Mouse (Mus musculus): ENCODE results near the gene Kcnip1. TPM values are rescaled to one million over a fixed set of nuclear protein-coding genes. Genes with fewer than 3 reads are reported as not detected.
A peak's percentile ranks its signal among the peaks of the same experiment; 100 is the strongest.

Gene Kcnip1
- not detected in 2 replicates for total RNA-seq (2014; rRNA removed)
- not detected in 2 replicates for polyA plus RNA-seq (2012; rRNA removed)

GRCm38 (mm10) chr11:33992938-33993337 lies at the start of gene Kcnip1:
TSS of gene Kcnip1 (minus strand) at chr11:33993152.
- Histone ChIP-seq H3K27me3 (ENCODE audit: control insufficient read depth, insufficient read depth, low read length) (no peaks in the 10 kb centered on the region), H3K9ac (ENCODE audit: low read depth, low read length) (no peak within 1 kb of the TSS), H3K4me3 (ENCODE audit: insufficient read depth, low read depth, low read length) (no peak within 1 kb of the TSS), H3K79me2 (ENCODE audit: control insufficient read depth, insufficient read depth, low read length) (no peaks in the 10 kb centered on the region), H3K27ac (replicated peaks; ENCODE audit: insufficient read depth, low read depth, low read length) (no peak within 1 kb of the TSS), H3K4me1 (ENCODE audit: control insufficient read depth, insufficient read depth, low read length) (no peaks in the 10 kb centered on the region), H3K36me3 (ENCODE audit: control insufficient read depth, insufficient read depth, low read length) (no peaks in the 10 kb centered on the region)
- no peak for DNase-seq (ENCODE audit: extremely low read depth, low read depth, low spot score)
- TF ChIP-seq POLR2A (IDR thresholded peaks at IDR 0.05; ENCODE audit: extremely low read depth, insufficient read depth, low read length) (no peak), CTCF (IDR thresholded peaks at IDR 0.05; ENCODE audit: low read depth, low read length) (no peak)
- 22% methylated on average over 12 of the region's 12 CpGs for WGBS

- TF ChIP-seq CTCF (IDR thresholded peaks at IDR 0.05; ENCODE audit: low read depth, low read length): no peak
- no peak for TF ChIP-seq POLR2A (IDR thresholded peaks at IDR 0.05; ENCODE audit: extremely low read depth, insufficient read depth, low read length)
- Histone ChIP-seq H3K4me1 (ENCODE audit: control insufficient read depth, insufficient read depth, low read length) (no peaks in the 10 kb centered on the region), H3K36me3 (ENCODE audit: control insufficient read depth, insufficient read depth, low read length) (no peaks in the 10 kb centered on the region), H3K27ac (replicated peaks; ENCODE audit: insufficient read depth, low read depth, low read length) (no peak overlapping the region), H3K9ac (ENCODE audit: low read depth, low read length) (no peak overlapping the region), H3K4me3 (ENCODE audit: insufficient read depth, low read depth, low read length) (no peak overlapping the region), H3K27me3 (ENCODE audit: control insufficient read depth, insufficient read depth, low read length) (no peaks in the 10 kb centered on the region), H3K79me2 (ENCODE audit: control insufficient read depth, insufficient read depth, low read length) (no peaks in the 10 kb centered on the region)
- WGBS: 79% methylated on average over 5 of the region's 5 CpGs
- no peak for DNase-seq (ENCODE audit: extremely low read depth, low read depth, low spot score)
These were observed 47.1 kb upstream of the Kcnip1 start for GRCm38 (mm10) chr11:34040061-34040460.

- H3K27me3 ChIP-seq (ENCODE audit: control insufficient read depth, insufficient read depth, low read length): no peaks in the 10 kb centered on the region
- no peak for TF ChIP-seq POLR2A (IDR thresholded peaks at IDR 0.05; ENCODE audit: extremely low read depth, insufficient read depth, low read length)
- no peak for TF ChIP-seq CTCF (IDR thresholded peaks at IDR 0.05; ENCODE audit: low read depth, low read length)
- no peaks in the 10 kb centered on the region for H3K36me3 ChIP-seq (ENCODE audit: control insufficient read depth, insufficient read depth, low read length)
- no peaks in the 10 kb centered on the region for H3K79me2 ChIP-seq (ENCODE audit: control insufficient read depth, insufficient read depth, low read length)
- peaks cover 2% of the 10 kb centered on the region; the same call in 1 of the 2 replicates for H3K4me1 ChIP-seq (ENCODE audit: control insufficient read depth, insufficient read depth, low read length)
- WGBS: 76% methylated on average over 5 of the region's 5 CpGs
- no peak overlapping the region for H3K4me3 ChIP-seq (ENCODE audit: insufficient read depth, low read depth, low read length)
- no peak overlapping the region for H3K9ac ChIP-seq (ENCODE audit: low read depth, low read length)
- no peak overlapping the region for H3K27ac ChIP-seq (replicated peaks; ENCODE audit: insufficient read depth, low read depth, low read length)
- DNase-seq (ENCODE audit: extremely low read depth, low read depth, low spot score): no peak
These were observed 43.1 kb upstream of the Kcnip1 start for GRCm38 (mm10) chr11:34035909-34036658.

- WGBS: 63% methylated on average over 2 of the region's 2 CpGs
These were observed 41.8 kb upstream of the Kcnip1 start for GRCm38 (mm10) chr11:34034794-34035193.

GRCm38 (mm10) chr11:34034008-34034505 lies 41.1 kb upstream of the Kcnip1 start:
- Histone ChIP-seq H3K27me3 (ENCODE audit: control insufficient read depth, insufficient read depth, low read length) (no peaks in the 10 kb centered on the region), H3K9ac (ENCODE audit: low read depth, low read length) (no peak overlapping the region), H3K27ac (replicated peaks; ENCODE audit: insufficient read depth, low read depth, low read length) (0 out of 2 replicates have a peak overlapping the region, but pooled peaks have one; percentile 21), H3K4me1 (ENCODE audit: control insufficient read depth, insufficient read depth, low read length) (peaks cover 2% of the 10 kb centered on the region; the same call in 1 of the 2 replicates), H3K4me3 (ENCODE audit: insufficient read depth, low read depth, low read length) (no peak overlapping the region), H3K79me2 (ENCODE audit: control insufficient read depth, insufficient read depth, low read length) (no peaks in the 10 kb centered on the region), H3K36me3 (ENCODE audit: control insufficient read depth, insufficient read depth, low read length) (no peaks in the 10 kb centered on the region)
- peak; percentile 46 for DNase-seq (ENCODE audit: extremely low read depth, low read depth, low spot score)
- 82% methylated on average over 5 of the region's 5 CpGs for WGBS
- TF ChIP-seq CTCF (IDR thresholded peaks at IDR 0.05; ENCODE audit: low read depth, low read length) (no peak), POLR2A (IDR thresholded peaks at IDR 0.05; ENCODE audit: extremely low read depth, insufficient read depth, low read length) (no peak)

More at GRCm38 (mm10) chr11:34034794-34035193, 41.8 kb upstream of the Kcnip1 start:
- H3K4me3 ChIP-seq (ENCODE audit: insufficient read depth, low read depth, low read length): no peak overlapping the region
- H3K27ac ChIP-seq (replicated peaks; ENCODE audit: insufficient read depth, low read depth, low read length): no peak overlapping the region
- no peaks in the 10 kb centered on the region for H3K79me2 ChIP-seq (ENCODE audit: control insufficient read depth, insufficient read depth, low read length)
- TF ChIP-seq POLR2A (IDR thresholded peaks at IDR 0.05; ENCODE audit: extremely low read depth, insufficient read depth, low read length) (no peak), CTCF (IDR thresholded peaks at IDR 0.05; ENCODE audit: low read depth, low read length) (no peak)
- DNase-seq (ENCODE audit: extremely low read depth, low read depth, low spot score): no peak
- H3K4me1 ChIP-seq (ENCODE audit: control insufficient read depth, insufficient read depth, low read length): peaks cover 2% of the 10 kb centered on the region; the same call in 1 of the 2 replicates
- no peaks in the 10 kb centered on the region for H3K27me3 ChIP-seq (ENCODE audit: control insufficient read depth, insufficient read depth, low read length)
- H3K36me3 ChIP-seq (ENCODE audit: control insufficient read depth, insufficient read depth, low read length): no peaks in the 10 kb centered on the region
- H3K9ac ChIP-seq (ENCODE audit: low read depth, low read length): no peak overlapping the region
